Mouse (Mus musculus): Measurements from ENCODE around the gene Wars. TPM values are rescaled to one million over a fixed set of nuclear protein-coding genes. Genes with fewer than 3 reads are reported as not detected.
"Not testable (repeated sequence)": the region's sequence is repeated elsewhere in the genome, so short reads cannot be mapped to it uniquely, and the experiment has no call there.

Wars gene
- total RNA-seq, 2 experiments from 2014 or later, result 33.6 to 39.9 TPM

- DNase-seq (ENCODE audit: low spot score in 2 of 2), result no peak
These were observed 36.9 kb downstream of the Wars start for GRCm38 (mm10) chr12:108857109-108857508.

GRCm38 (mm10) chr12:108856186-108856585, 37.8 kb downstream of the Wars start:
- no peak for DNase-seq (ENCODE audit: low spot score in 2 of 2)

GRCm38 (mm10) chr12:108855081-108855480, 38.9 kb downstream of the Wars start:
- no peak for DNase-seq (ENCODE audit: low spot score in 2 of 2)

GRCm38 (mm10) chr12:108852822-108853221, 41.2 kb downstream of the Wars start:
- DNase-seq (ENCODE audit: low spot score in 2 of 2), result no peak

- no peak for DNase-seq (ENCODE audit: low spot score in 2 of 2)
These were observed 43.1 kb downstream of the Wars start for GRCm38 (mm10) chr12:108850886-108851285.

- no peak for DNase-seq (ENCODE audit: low spot score in 2 of 2)
These were observed 43.8 kb downstream of the Wars start for GRCm38 (mm10) chr12:108850129-108850528.

GRCm38 (mm10) chr12:108849488-108850022, 44.4 kb downstream of the Wars start:
- DNase-seq (ENCODE audit: low spot score in 2 of 2), result no peak

GRCm38 (mm10) chr12:108848033-108848432, 45.9 kb downstream of the Wars start:
- DNase-seq (ENCODE audit: low spot score in 2 of 2), result not testable (repeated sequence)

- no peak for DNase-seq (ENCODE audit: low spot score in 2 of 2)
These were observed 51.3 kb downstream of the Wars start for GRCm38 (mm10) chr12:108842663-108843062.

- no peak for DNase-seq (ENCODE audit: low spot score in 2 of 2)
These were observed 52.8 kb downstream of the Wars start for GRCm38 (mm10) chr12:108841181-108841580.

- DNase-seq (ENCODE audit: low spot score in 2 of 2), result no peak
These were observed 57.3 kb downstream of the Wars start for GRCm38 (mm10) chr12:108836722-108837121.

GRCm38 (mm10) chr12:108835840-108836409, 58.0 kb downstream of the Wars start, which contains the start of the genes Slc25a29 and Slc25a47:
Gene Slc25a29, minus strand, starts transcription at chr12:108835883.
Gene Slc25a47, plus strand, starts transcription at chr12:108836046.
- peak; percentile 96 to 97 for DNase-seq (ENCODE audit: low spot score in 2 of 2)

GRCm38 (mm10) chr12:108835208-108835839, 58.6 kb downstream of the Wars start:
- DNase-seq (ENCODE audit: low spot score in 2 of 2), result peak in 1 of 2 experiments; percentile 41

GRCm38 (mm10) chr12:108834786-108835185, 59.2 kb downstream of the Wars start:
- DNase-seq (ENCODE audit: low spot score in 2 of 2), result no peak

GRCm38 (mm10) chr12:108834337-108834736, 59.6 kb downstream of the Wars start:
- no peak for DNase-seq (ENCODE audit: low spot score in 2 of 2)

GRCm38 (mm10) chr12:108833408-108833807, 60.6 kb downstream of the Wars start:
- DNase-seq (ENCODE audit: low spot score in 2 of 2), result no peak

GRCm38 (mm10) chr12:108832851-108833250, 61.1 kb downstream of the Wars start:
- no peak for DNase-seq (ENCODE audit: low spot score in 2 of 2)

GRCm38 (mm10) chr12:108831966-108832643, 61.9 kb downstream of the Wars start:
- peak in 1 of 2 experiments; percentile 58 for DNase-seq (ENCODE audit: low spot score in 2 of 2)

GRCm38 (mm10) chr12:108830358-108830757, 63.6 kb downstream of the Wars start:
- DNase-seq (ENCODE audit: low spot score in 2 of 2), result no peak

GRCm38 (mm10) chr12:108829636-108830035, 64.3 kb downstream of the Wars start:
- no peak for DNase-seq (ENCODE audit: low spot score in 2 of 2)

- no peak for DNase-seq (ENCODE audit: low spot score in 2 of 2)
These were observed 66.3 kb downstream of the Wars start for GRCm38 (mm10) chr12:108827641-108828040.

GRCm38 (mm10) chr12:108826958-108827535, 66.9 kb downstream of the Wars start:
- no peak for DNase-seq (ENCODE audit: low spot score in 2 of 2)

Data from gastrocnemius, postnatal 4 days (tissue).